Mouse (Mus musculus) lung, embryonic 16.5 days (tissue): ENCODE results near the gene Abcb8. TPM values are rescaled to one million over a fixed set of nuclear protein-coding genes. Genes with fewer than 3 reads are reported as not detected.
A peak's percentile ranks its signal among the peaks of the same experiment; 100 is the strongest.

ENCODE experiments used
- ATAC-seq: fragments of 200-750 bp; cut with Nextera tagmentation; 2 replicates; pipeline ENCODE4 v1.8.0; 2017; ENCODE audit warnings: low read depth, mild to moderate bottlenecking, moderate library complexity
- H3K27ac ChIP-seq: fragments of 300-500 bp; sonication (generic); 2 replicates; pipeline ENCODE4 v1.5.1; 2014; ENCODE audit warnings: mild to moderate bottlenecking, control low read depth, low read length
- H3K27me3 ChIP-seq: fragments of 300-500 bp; sonication (generic); 2 replicates; pipeline ENCODE4 v1.6.1; 2014; ENCODE audit warnings: low read depth, low read length, mixed read lengths; ENCODE audit not compliant: control insufficient read depth, insufficient read depth
- H3K36me3 ChIP-seq: fragments of 300-500 bp; sonication (generic); 2 replicates; pipeline ENCODE4 v1.6.1; 2014; ENCODE audit warnings: low read length; ENCODE audit not compliant: control insufficient read depth, insufficient read depth
- H3K4me1 ChIP-seq: fragments of 300-500 bp; sonication (generic); replicated peaks from 2 replicates; pipeline ENCODE4 v1.6.1; 2014; ENCODE audit warnings: low read length, mixed read lengths; ENCODE audit not compliant: control insufficient read depth, insufficient read depth
- H3K4me2 ChIP-seq: fragments of 300-500 bp; sonication (generic); 2 replicates; pipeline ENCODE4 v1.6.1; 2014; ENCODE audit warnings: low read depth, low read length, control low read depth
- H3K4me3 ChIP-seq: fragments of 300-500 bp; sonication (generic); 2 replicates; pipeline ENCODE4 v1.5.1; 2014; ENCODE audit warnings: mild to moderate bottlenecking, low read length, control low read depth
- H3K9ac ChIP-seq: fragments of 300-500 bp; sonication (generic); 2 replicates; pipeline ENCODE4 v1.6.1; 2014; ENCODE audit warnings: low read length, control low read depth
- H3K9me3 ChIP-seq: fragments of 300-500 bp; sonication (generic); 2 replicates; pipeline ENCODE4 v1.6.1; 2016; ENCODE audit warnings: low read length; ENCODE audit not compliant: control insufficient read depth
- WGBS: fragments of 180-500 bp; shearing (Covaris S2); extraction: QIAGEN DNeasy Blood & Tissue Kit; methylation state at CpG from one replicate; pipeline ENCODE4 v1.1.7; 2014; 5-methylcytosine and 5-hydroxymethylcytosine counted together
- polyA plus RNA-seq: library from polyadenylated mRNA; unstranded; fragments of >200 nt; fragmentation: Nextera tagmentation; extraction: Ambion mirVana; gene quantifications from 2 replicates; pipeline ENCODE4 v1.2.1, GENCODE M21; 2015

The Abcb8 gene
- polyA plus RNA-seq, 1 experiment from 2014 or later = 48.0 TPM

GRCm38 (mm10) chr5:24452691-24453233, 59.3 kb downstream of the Abcb8 start:
- H3K9ac ChIP-seq = peak overlapping the region; percentile 94
- no peaks in the 10 kb centered on the region for H3K36me3 ChIP-seq
- no peaks in the 10 kb centered on the region for H3K9me3 ChIP-seq
- peak overlapping the region; percentile 83 for H3K27ac ChIP-seq
- WGBS = under 1% methylated on average over 29 of the region's 29 CpGs
- H3K4me1 ChIP-seq = peaks cover 34% of the 10 kb centered on the region
- H3K4me3 ChIP-seq = peak overlapping the region; percentile 89
- peak overlapping the region; percentile 95 for H3K4me2 ChIP-seq
- ATAC-seq = peak; percentile 4; the same call in 1 of the 2 replicates
- H3K27me3 ChIP-seq = no peaks in the 10 kb centered on the region

- H3K36me3 ChIP-seq = no peaks in the 10 kb centered on the region
- H3K9me3 ChIP-seq = no peaks in the 10 kb centered on the region
- 11% methylated on average over 5 of the region's 5 CpGs for WGBS
- no peak for ATAC-seq
- peak overlapping the region; percentile 89 for H3K4me3 ChIP-seq
- H3K27ac ChIP-seq = peak overlapping the region; percentile 83
- H3K4me1 ChIP-seq = peaks cover 31% of the 10 kb centered on the region
- H3K4me2 ChIP-seq = peak overlapping the region; percentile 95
- no peaks in the 10 kb centered on the region for H3K27me3 ChIP-seq
- peak overlapping the region; percentile 94 for H3K9ac ChIP-seq
These were observed 60.0 kb downstream of the Abcb8 start for GRCm38 (mm10) chr5:24453283-24453984.

GRCm38 (mm10) chr5:24453985-24454303, 60.5 kb downstream of the Abcb8 start:
- no peak for ATAC-seq
- Histone ChIP-seq H3K4me3 (peak overlapping the region; percentile 89), H3K27ac (no peak overlapping the region), H3K27me3 (no peaks in the 10 kb centered on the region), H3K4me2 (peak overlapping the region; percentile 95), H3K9ac (peak overlapping the region; percentile 94), H3K4me1 (peaks cover 31% of the 10 kb centered on the region), H3K9me3 (no peaks in the 10 kb centered on the region), H3K36me3 (no peaks in the 10 kb centered on the region)
- 19% methylated on average over 2 of the region's 2 CpGs for WGBS

GRCm38 (mm10) chr5:24455076-24455475, 61.6 kb downstream of the Abcb8 start:
- 64% methylated on average over 3 of the region's 3 CpGs for WGBS
- no peaks in the 10 kb centered on the region for H3K9me3 ChIP-seq
- peak overlapping the region; percentile 84 for H3K27ac ChIP-seq
- peaks cover 31% of the 10 kb centered on the region for H3K4me1 ChIP-seq
- peak overlapping the region; percentile 22; the same call in 1 of the 2 replicates for H3K9ac ChIP-seq
- 0 out of 2 replicates have a peak overlapping the region, but pooled peaks have one; percentile 3 for H3K4me2 ChIP-seq
- no peaks in the 10 kb centered on the region for H3K27me3 ChIP-seq
- no peak for ATAC-seq
- H3K4me3 ChIP-seq = no peak overlapping the region
- H3K36me3 ChIP-seq = no peaks in the 10 kb centered on the region

GRCm38 (mm10) chr5:24455613-24456012, 62.1 kb downstream of the Abcb8 start:
- no peaks in the 10 kb centered on the region for H3K27me3 ChIP-seq
- H3K27ac ChIP-seq = peak overlapping the region; percentile 84
- no peaks in the 10 kb centered on the region for H3K36me3 ChIP-seq
- peak overlapping the region; percentile 22 for H3K9ac ChIP-seq
- H3K4me3 ChIP-seq = no peak overlapping the region
- ATAC-seq = no peak
- H3K4me1 ChIP-seq = peaks cover 31% of the 10 kb centered on the region
- H3K9me3 ChIP-seq = no peaks in the 10 kb centered on the region
- no peak overlapping the region for H3K4me2 ChIP-seq
- WGBS = 59% methylated on average over 7 of the region's 7 CpGs

Other genes with a start within 250 kb of the Abcb8 start
- 13.8 and 14.2 TPM in 2 replicates for gene Nupl2, start 228.7 kb upstream of the Abcb8 start, polyA plus RNA-seq
- gene Kcnh2, start 42.1 kb upstream of the Abcb8 start, polyA plus RNA-seq = 5.6 and 6.5 TPM in 2 replicates
- gene Nos3, start 28.9 kb upstream of the Abcb8 start, polyA plus RNA-seq = 18.9 and 19.8 TPM in 2 replicates
- gene Atg9b, start 1.5 kb upstream of the Abcb8 start, polyA plus RNA-seq = 0.46 and 0.49 TPM in 2 replicates
- 0.19 TPM in 1 of 2 replicates, not detected in the other for gene Asic3, start 19.7 kb downstream of the Abcb8 start, polyA plus RNA-seq
- 43.0 and 45.8 TPM in 2 replicates for gene Cdk5, start 29.9 kb downstream of the Abcb8 start, polyA plus RNA-seq
- gene Slc4a2, start 30.2 kb downstream of the Abcb8 start, polyA plus RNA-seq = 45.1 and 48.9 TPM in 2 replicates
- 96.6 and 99.2 TPM in 2 replicates for gene Fastk, start 51.6 kb downstream of the Abcb8 start, polyA plus RNA-seq
- 18.0 and 19.6 TPM in 2 replicates for gene Tmub1, start 54.2 kb downstream of the Abcb8 start, polyA plus RNA-seq
- gene Agap3, start 58.5 kb downstream of the Abcb8 start, polyA plus RNA-seq = 18.6 and 22.1 TPM in 2 replicates
- not detected in 2 replicates for gene Gbx1, start 133.5 kb downstream of the Abcb8 start, polyA plus RNA-seq
- gene Asb10, start 147.3 kb downstream of the Abcb8 start, polyA plus RNA-seq = 0.13 and 0.63 TPM in 2 replicates
- 0.14 TPM in 1 of 2 replicates, not detected in the other for gene 4931409K22Rik, start 163.1 kb downstream of the Abcb8 start, polyA plus RNA-seq
- gene Abcf2, start 183.8 kb downstream of the Abcb8 start, polyA plus RNA-seq = 88.9 and 93.4 TPM in 2 replicates
- gene Chpf2, start 193.1 kb downstream of the Abcb8 start, polyA plus RNA-seq = 19.4 and 20.2 TPM in 2 replicates
- gene Smarcd3, start 230.7 kb downstream of the Abcb8 start, polyA plus RNA-seq = 21.1 and 22.2 TPM in 2 replicates